Mouse (Mus musculus): Measurements from ENCODE around the gene Inppl1.

DNA sequence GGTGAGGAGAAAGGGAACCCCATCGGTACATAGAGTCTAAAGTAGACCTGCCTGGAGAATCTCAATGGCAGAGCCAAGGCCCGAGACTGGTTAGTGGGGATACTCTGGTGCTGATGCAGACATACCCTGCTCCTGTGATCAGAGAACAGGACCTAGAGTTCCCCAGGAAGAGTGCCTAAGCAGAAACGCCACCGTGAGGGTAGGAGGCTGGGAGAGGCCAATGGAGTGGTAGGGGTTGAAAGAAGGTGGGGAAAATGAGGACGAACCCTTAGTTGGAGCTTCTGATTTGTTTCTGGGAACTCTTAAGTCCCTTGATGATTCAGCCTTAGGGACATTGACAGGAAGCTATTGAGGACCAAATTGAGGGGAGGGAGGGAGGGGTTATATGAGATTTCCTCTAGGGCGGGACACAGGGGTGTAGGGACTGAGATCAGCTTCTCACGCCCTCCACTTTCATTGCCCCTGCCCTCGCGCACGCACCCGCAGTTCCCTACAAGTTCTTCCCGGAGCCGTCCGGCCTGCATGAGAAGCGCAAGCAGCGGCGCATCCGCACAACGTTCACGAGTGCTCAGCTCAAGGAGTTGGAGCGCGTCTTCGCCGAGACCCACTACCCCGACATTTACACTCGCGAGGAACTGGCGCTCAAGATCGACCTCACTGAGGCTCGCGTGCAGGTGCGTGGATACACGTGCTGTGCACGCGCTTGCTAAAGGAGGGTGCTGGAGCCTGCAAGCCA lies 17.6 kb downstream of the Inppl1 start:
- no peak for TF ChIP-seq POLR2A (IDR thresholded peaks at IDR 0.05; ENCODE audit: borderline replicate concordance, control insufficient read depth, low read depth, low read length)
- no peak for TF ChIP-seq CTCF (IDR thresholded peaks at IDR 0.05; ENCODE audit: control insufficient read depth, insufficient read depth, low read length)
